8 mouse cellular contexts compared by ENCODE assay signal in genomic region chr1:33944977-33945750, GRCm38 (mm10). TPM values are rescaled to one million over a fixed set of nuclear protein-coding genes. Genes with fewer than 3 reads are reported as not detected.
A peak's percentile ranks its signal among the peaks of the same experiment; 100 is the strongest.
DNase-seq lines count a peak whose midpoint lies in the region; ATAC-seq and TF ChIP-seq lines count a peak whose summit lies in the region.

No protein-coding gene starts in this region.

- no peak overlapping the region for H3K27ac ChIP-seq in intestine, embryonic 14.5 days (ENCODE audit: low read depth)
- peak overlapping the region; percentile 55 for H3K27ac ChIP-seq in liver, embryonic 13.5 days
- peak overlapping the region; percentile 36 for H3K27ac ChIP-seq in testis, adult 2 months (ENCODE audit: control insufficient read depth, insufficient read depth, low read depth, low read length)

- no peaks in the 10 kb centered on the region for H3K36me3 ChIP-seq in intestine, embryonic 14.5 days (ENCODE audit: control insufficient read depth, insufficient read depth, low read length)
- no peaks in the 10 kb centered on the region for H3K36me3 ChIP-seq in liver, embryonic 13.5 days
- no peaks in the 10 kb centered on the region for H3K36me3 ChIP-seq in testis, adult 2 months (ENCODE audit: control insufficient read depth, insufficient read depth, low read length)

- DNase-seq in thymus, postnatal 4 days = peak; percentile 16
- no peak for DNase-seq in thymus, postnatal 25 days
- DNase-seq in gastrocnemius, adult 18-20 months (ENCODE audit: low spot score) = peak; percentile 43
- DNase-seq in intestine, embryonic 14.5 days (ENCODE audit: low spot score) = no peak
- no peak for DNase-seq in liver, embryonic 13.5 days
- no peak for DNase-seq in MN1 (ENCODE audit: low spot score)
- DNase-seq in left cerebral cortex, postnatal 14 days (ENCODE audit: low spot score in 2 of 2) = no peak

- no peaks in the 10 kb centered on the region for H3K4me1 ChIP-seq in intestine, embryonic 14.5 days (replicated peaks; ENCODE audit: control insufficient read depth, insufficient read depth, low read length)
- peaks cover 7% of the 10 kb centered on the region for H3K4me1 ChIP-seq in liver, embryonic 13.5 days (replicated peaks)
- peaks cover 7% of the 10 kb centered on the region for H3K4me1 ChIP-seq in testis, adult 2 months (ENCODE audit: control insufficient read depth, insufficient read depth, low read length)

- H3K9ac ChIP-seq in intestine, embryonic 14.5 days (ENCODE audit: low read length) = no peak overlapping the region
- no peak overlapping the region for H3K9ac ChIP-seq in liver, embryonic 13.5 days

- no peaks in the 10 kb centered on the region for H3K27me3 ChIP-seq in intestine, embryonic 14.5 days (replicated peaks; ENCODE audit: control insufficient read depth, insufficient read depth, low read length)
- H3K27me3 ChIP-seq in liver, embryonic 13.5 days = no peaks in the 10 kb centered on the region
- H3K27me3 ChIP-seq in testis, adult 2 months (ENCODE audit: control insufficient read depth, insufficient read depth, low read length) = no peaks in the 10 kb centered on the region

- no peak; the same call in 1 of the 2 replicates for ATAC-seq in intestine, embryonic 14.5 days (replicated peaks; ENCODE audit: low FRiP score, low TSS enrichment, low read depth)
- peak; percentile 84 for ATAC-seq in liver, embryonic 13.5 days (ENCODE audit: low read depth)

- H3K4me2 ChIP-seq in intestine, embryonic 14.5 days (ENCODE audit: low read length) = peak overlapping the region; percentile 29; the same call in 1 of the 2 replicates
- H3K4me2 ChIP-seq in liver, embryonic 13.5 days = peak overlapping the region; percentile 19; the same call in 1 of the 2 replicates

- 55% methylated on average over 17 of the region's 17 CpGs for WGBS in intestine, embryonic 14.5 days
- 53% methylated on average over 17 of the region's 17 CpGs for WGBS in liver, embryonic 13.5 days (ENCODE audit: insufficient replicate concordance)

- intact Hi-C loops in left cerebral cortex, postnatal 14 days (cut with DNase I) = loop anchor here (5.0 kb wide), 1 partner anchor 38 kb away; the partner anchor contains the start of genes Bend6 and Dst

- H3K4me3 ChIP-seq in intestine, embryonic 14.5 days (ENCODE audit: low read depth, low read length) = no peak overlapping the region; the same call in 1 of the 2 replicates
- 0 out of 2 replicates have a peak overlapping the region, but pooled peaks have one; percentile 16 for H3K4me3 ChIP-seq in liver, embryonic 13.5 days (replicated peaks)
- peak overlapping the region; percentile 42 for H3K4me3 ChIP-seq in testis, adult 2 months (ENCODE audit: control insufficient read depth, low read depth, low read length)

- no peaks in the 10 kb centered on the region for H3K9me3 ChIP-seq in intestine, embryonic 14.5 days (ENCODE audit: control insufficient read depth, low read length)
- no peaks in the 10 kb centered on the region for H3K9me3 ChIP-seq in liver, embryonic 13.5 days (replicated peaks)

- no peak for TF ChIP-seq CTCF in testis, adult 2 months (IDR thresholded peaks at IDR 0.05; ENCODE audit: control insufficient read depth, insufficient read depth, insufficient replicate concordance, low read depth, low read length)

- TF ChIP-seq POLR2A in testis, adult 2 months (IDR thresholded peaks at IDR 0.05; ENCODE audit: control insufficient read depth, low read depth, low read length) = no peak; the same call in 1 of the 2 replicates

RNA-seq across cellular contexts. Expression of gene Dst, which starts 37.1 kb away (rescaled TPM):
- total RNA-seq in gastrocnemius, adult 18-20 months (2021) = 100 to 1,000 TPM; 265 to 273 TPM
- polyA plus RNA-seq in intestine, embryonic 14.5 days (2014; fragmentation: Nextera tagmentation; extraction: Ambion mirVana) = 27.7 and 30.1 TPM in 2 replicates
- 3.2 and 3.3 TPM in 2 replicates for polyA plus RNA-seq in liver, embryonic 13.5 days (2015; fragmentation: Nextera tagmentation; extraction: Ambion mirVana)
- 33.0 and 38.7 TPM in 2 replicates for polyA plus RNA-seq in testis, adult 2 months (2012; rRNA removed)
- total RNA-seq in left cerebral cortex, postnatal 14 days (2021) = 100 to 1,000 TPM; 240 to 256 TPM

RNA-seq across cellular contexts. Expression of gene Bend6, which starts 37.5 kb away (rescaled TPM):
- 1 to 10 TPM; 4.8 to 5.1 TPM for total RNA-seq in gastrocnemius, adult 18-20 months (2021)
- 0.61 and 0.81 TPM in 2 replicates for polyA plus RNA-seq in intestine, embryonic 14.5 days (2014; fragmentation: Nextera tagmentation; extraction: Ambion mirVana)
- polyA plus RNA-seq in liver, embryonic 13.5 days (2015; fragmentation: Nextera tagmentation; extraction: Ambion mirVana) = 1.0 and 1.2 TPM in 2 replicates
- 0.87 and 1.1 TPM in 2 replicates for polyA plus RNA-seq in testis, adult 2 months (2012; rRNA removed)
- total RNA-seq in left cerebral cortex, postnatal 14 days (2021) = 100 to 1,000 TPM; 141 TPM

Comparison
In these comparisons a context has a peak if more than half of its experiments do, and no peak if none do; other contexts are left out.
1. DNase-seq: peak in thymus, postnatal 4 days (single experiment) and gastrocnemius, adult 18-20 months (single experiment); none in thymus, postnatal 25 days (single experiment), intestine, embryonic 14.5 days (single experiment), liver, embryonic 13.5 days (single experiment), MN1 (single experiment) and left cerebral cortex, postnatal 14 days (0 of 2).